Mouse (Mus musculus) bone marrow, adult 2 months (tissue): ENCODE results near the gene Map6. TPM values are rescaled to one million over a fixed set of nuclear protein-coding genes. Genes with fewer than 3 reads are reported as not detected.

Experiments used
- H3K27ac ChIP-seq: fragments of 200-500 bp; 2 replicates; pipeline ENCODE4 v1.5.1; 2012; ENCODE audit warnings: low read depth, mild to moderate bottlenecking, control low read depth, inconsistent platforms, low read length; ENCODE audit not compliant: control insufficient read depth, poor library complexity, insufficient read depth
- H3K4me1 ChIP-seq: fragments of 200-500 bp; 2 replicates; pipeline ENCODE4 v1.6.1; 2011; ENCODE audit warnings: low read length; ENCODE audit not compliant: control insufficient read depth, insufficient read depth
- H3K4me3 ChIP-seq: fragments of 200-500 bp; replicated peaks from 2 replicates; pipeline ENCODE3; 2011; ENCODE audit warnings: mild to moderate bottlenecking, low read depth, low read length, control low read depth; ENCODE audit not compliant: control insufficient read depth
- CTCF ChIP-seq: fragments of 200-500 bp; IDR thresholded peaks from 2 replicates; pipeline ENCODE4 v1.5.1; 2011; ENCODE audit warnings: low read length, control low read depth; ENCODE audit not compliant: control insufficient read depth, insufficient read depth
- POLR2A ChIP-seq: fragments of 200-500 bp; IDR thresholded peaks from 2 replicates; pipeline ENCODE4 v1.6.1; 2011; ENCODE audit warnings: low read depth, mild to moderate bottlenecking, control low read depth, low read length, borderline replicate concordance; ENCODE audit not compliant: control insufficient read depth
- WGBS: fragments of 180-500 bp; shearing (Covaris S2); methylation state at CpG from one replicate; pipeline ENCODE4 v1.1.7; 2018; 5-methylcytosine and 5-hydroxymethylcytosine counted together
- polyA plus RNA-seq: library from polyadenylated mRNA; stranded (reverse); fragments of >200 nt; gene quantifications from 2 replicates; pipeline ENCODE4 v1.2.4, GENCODE M21; 2011; ENCODE audit warnings: low replicate concordance; ENCODE audit not compliant: missing spikeins, insufficient read depth, insufficient read length

Map6 gene
- polyA plus RNA-seq = 1.7 TPM in 1 of 2 replicates, not detected in the other

DNA sequence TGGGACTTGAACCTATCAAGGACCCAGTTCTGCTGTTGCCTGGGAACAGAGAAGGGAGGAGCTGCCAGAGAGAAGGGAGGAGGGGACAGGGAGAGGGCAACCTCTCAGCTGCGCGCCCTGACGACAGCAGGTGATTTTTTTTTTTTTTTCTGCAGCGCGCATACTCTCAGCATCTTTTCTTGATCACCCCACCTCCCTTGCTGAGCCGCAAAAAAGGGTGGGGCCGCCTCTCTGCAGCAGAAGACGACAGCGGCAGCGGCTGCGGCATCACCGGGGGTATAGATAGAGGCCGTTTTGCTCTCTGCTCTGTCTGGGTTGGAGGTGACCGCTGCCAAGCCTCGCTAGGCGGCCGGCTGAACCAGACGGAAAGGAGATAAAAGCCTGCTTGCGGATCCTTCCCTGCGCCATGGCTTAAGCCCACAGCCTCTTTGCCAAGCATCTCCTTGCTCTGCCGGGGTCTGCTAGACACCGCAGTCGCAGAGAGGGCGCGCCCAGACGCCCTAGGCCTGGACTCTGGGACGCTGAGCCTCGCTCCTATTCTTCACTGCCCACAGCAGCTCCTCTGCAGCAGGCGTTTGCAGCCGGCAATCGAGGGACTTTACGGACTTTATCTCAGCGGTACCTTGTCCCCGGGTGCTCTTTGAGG, at the start of gene Map6:
Gene Map6 (plus strand): TSS at position 197 of the 646 bp plus-strand sequence.
- TF ChIP-seq POLR2A (no peak), CTCF (no peak)
- no peaks in the 10 kb centered on the region; the same call in 1 of the 2 replicates for H3K4me1 ChIP-seq
- no peak within 1 kb of the TSS for H3K4me3 ChIP-seq
- WGBS = 3% methylated on average over 34 of the region's 34 CpGs
- H3K27ac ChIP-seq = no peak within 1 kb of the TSS

DNA sequence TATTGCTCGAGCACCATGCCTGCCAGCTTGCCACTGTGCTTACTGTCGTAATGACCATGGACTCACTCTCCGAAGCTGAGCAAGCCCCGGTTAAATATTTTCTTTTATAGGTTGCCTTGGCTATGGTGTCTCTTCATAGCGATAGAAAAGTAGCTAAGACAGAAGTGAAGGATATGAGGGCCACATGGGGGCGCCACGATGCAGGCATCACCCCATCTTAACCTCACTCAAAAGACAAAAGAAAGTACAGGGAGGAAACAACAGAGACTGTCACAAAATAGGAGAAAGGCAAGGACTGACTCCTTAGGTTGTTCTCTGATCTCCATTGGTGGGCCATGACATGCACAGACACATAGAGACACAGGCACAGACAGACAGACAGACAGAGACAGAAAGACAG, 43.0 kb upstream of the Map6 start:
- Histone ChIP-seq H3K4me1 (no peaks in the 10 kb centered on the region; the same call in 1 of the 2 replicates), H3K27ac (no peak overlapping the region), H3K4me3 (no peak overlapping the region)
- peak; percentile 51; the same call in 1 of the 2 replicates for TF ChIP-seq CTCF
- no peak for TF ChIP-seq POLR2A
- WGBS = 59% methylated on average over 7 of the region's 7 CpGs

DNA sequence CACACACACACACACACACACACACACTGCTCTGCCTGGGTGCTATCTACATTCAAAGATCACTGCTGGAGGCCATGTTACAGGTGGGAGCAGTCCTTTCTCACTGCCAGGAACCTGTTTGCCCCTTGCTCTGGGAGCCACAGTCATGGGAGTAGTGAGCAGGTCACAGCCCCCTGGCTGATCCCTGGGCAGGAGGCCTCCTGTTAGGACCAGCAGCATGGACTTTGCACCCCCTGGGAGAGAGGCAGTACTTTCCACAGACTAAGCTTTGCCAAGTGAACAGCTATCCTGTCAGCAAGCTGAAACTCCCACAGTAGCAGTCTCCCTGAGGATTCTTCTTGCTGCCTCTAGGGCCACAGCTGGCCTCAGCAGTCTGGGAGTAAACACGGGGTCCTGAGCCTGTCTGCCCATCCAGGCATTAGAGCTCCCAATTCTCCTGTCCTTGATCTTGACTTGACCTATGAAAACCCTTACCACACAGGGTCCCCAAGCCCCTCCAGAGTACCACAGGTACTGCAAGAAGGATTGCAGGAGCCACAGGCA, 42.5 kb upstream of the Map6 start:
- WGBS = 59% methylated on average over 1 of the region's 1 CpGs
- Histone ChIP-seq H3K4me1 (no peaks in the 10 kb centered on the region; the same call in 1 of the 2 replicates), H3K27ac (no peak overlapping the region), H3K4me3 (no peak overlapping the region)
- TF ChIP-seq POLR2A (no peak), CTCF (no peak)

DNA sequence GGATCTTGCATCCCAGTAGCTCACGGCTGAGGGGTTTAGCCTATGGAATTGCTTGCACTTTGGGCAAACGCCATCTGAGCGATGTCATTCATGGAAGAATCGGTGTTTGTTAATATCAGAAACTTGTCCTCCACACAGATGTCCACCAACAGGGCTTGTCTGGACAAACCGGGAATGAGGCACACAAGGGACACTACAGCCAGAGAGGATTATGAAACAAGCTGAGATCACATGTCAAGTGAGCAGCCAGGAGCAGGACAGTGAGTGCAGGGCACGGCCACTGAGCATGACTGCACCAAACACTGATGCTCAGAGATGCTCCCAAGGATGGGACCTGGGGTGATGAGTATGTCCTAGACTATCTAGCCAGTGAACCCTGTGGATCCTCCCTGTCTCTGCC, 41.8 kb upstream of the Map6 start:
- TF ChIP-seq CTCF = no peak
- TF ChIP-seq POLR2A = no peak
- no peak overlapping the region for H3K27ac ChIP-seq
- 74% methylated on average over 6 of the region's 6 CpGs for WGBS
- no peak overlapping the region for H3K4me3 ChIP-seq
- H3K4me1 ChIP-seq = no peaks in the 10 kb centered on the region; the same call in 1 of the 2 replicates

DNA sequence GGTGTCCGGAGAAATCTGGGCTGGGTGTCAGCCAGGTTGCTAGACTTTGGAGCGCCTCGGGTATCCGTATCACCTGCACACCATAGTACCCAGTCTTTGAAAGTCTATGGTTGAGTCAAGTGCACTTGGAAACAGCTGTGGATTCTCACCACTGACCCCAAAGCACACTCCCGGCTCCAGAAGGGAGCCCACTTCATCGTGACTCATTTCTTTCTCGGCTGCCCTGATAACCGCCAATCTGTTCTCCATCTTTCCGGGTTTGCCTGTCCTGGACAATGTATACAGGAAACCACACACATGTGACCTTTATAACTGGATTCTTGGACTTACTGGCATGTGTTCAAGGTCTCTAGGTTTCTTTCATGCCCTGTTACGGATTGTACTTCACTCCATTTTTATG, 40.6 kb upstream of the Map6 start:
- Histone ChIP-seq H3K4me3 (no peak overlapping the region), H3K27ac (no peak overlapping the region), H3K4me1 (no peaks in the 10 kb centered on the region; the same call in 1 of the 2 replicates)
- TF ChIP-seq POLR2A (no peak), CTCF (no peak)
- 83% methylated on average over 10 of the region's 10 CpGs for WGBS

DNA sequence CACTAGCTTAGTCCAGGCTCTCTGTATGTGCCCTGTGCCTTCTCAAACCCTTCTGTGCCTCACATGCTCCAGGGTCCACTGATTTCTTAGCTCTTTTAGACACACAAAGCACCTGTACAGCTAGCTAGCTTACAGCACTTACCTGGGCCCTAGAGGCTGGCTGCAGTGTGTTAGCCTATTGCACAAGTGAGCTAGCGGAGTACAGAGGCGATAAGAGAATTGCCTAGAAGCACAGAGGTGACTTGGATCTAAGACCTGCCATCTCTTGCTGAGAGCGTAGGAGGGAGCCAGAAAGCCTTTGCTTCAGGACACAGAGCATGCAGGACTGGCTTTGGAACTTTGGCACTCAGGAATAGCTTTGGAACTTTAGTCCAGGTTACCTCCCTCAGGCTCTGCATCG, 40.0 kb upstream of the Map6 start:
- no peak for TF ChIP-seq CTCF
- no peak for TF ChIP-seq POLR2A
- H3K27ac ChIP-seq = no peak overlapping the region
- no peaks in the 10 kb centered on the region; the same call in 1 of the 2 replicates for H3K4me1 ChIP-seq
- WGBS = 93% methylated on average over 4 of the region's 4 CpGs
- no peak overlapping the region for H3K4me3 ChIP-seq

DNA sequence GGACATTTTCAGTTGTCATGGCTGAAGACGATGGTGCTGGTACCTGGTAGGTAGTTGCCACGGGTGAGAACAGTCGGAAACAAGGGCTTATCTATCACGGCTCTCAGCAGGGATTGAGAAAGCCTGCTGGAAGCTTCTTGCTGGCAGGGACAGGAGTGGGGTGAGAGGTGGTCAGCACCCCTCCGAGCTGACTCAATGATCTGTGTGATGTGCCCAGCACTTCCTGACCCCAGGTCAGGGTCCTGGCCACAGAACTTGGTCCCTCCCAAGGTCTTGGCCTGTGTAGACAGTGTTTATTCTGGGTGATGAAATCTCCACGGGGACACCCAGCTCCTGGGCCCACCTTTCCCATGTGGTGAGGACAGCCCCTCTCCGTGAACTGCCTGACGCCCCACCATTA, 38.4 kb upstream of the Map6 start:
- TF ChIP-seq CTCF (no peak), POLR2A (no peak)
- 83% methylated on average over 8 of the region's 8 CpGs for WGBS
- no peak overlapping the region for H3K4me3 ChIP-seq
- H3K4me1 ChIP-seq = no peaks in the 10 kb centered on the region; the same call in 1 of the 2 replicates
- no peak overlapping the region for H3K27ac ChIP-seq

DNA sequence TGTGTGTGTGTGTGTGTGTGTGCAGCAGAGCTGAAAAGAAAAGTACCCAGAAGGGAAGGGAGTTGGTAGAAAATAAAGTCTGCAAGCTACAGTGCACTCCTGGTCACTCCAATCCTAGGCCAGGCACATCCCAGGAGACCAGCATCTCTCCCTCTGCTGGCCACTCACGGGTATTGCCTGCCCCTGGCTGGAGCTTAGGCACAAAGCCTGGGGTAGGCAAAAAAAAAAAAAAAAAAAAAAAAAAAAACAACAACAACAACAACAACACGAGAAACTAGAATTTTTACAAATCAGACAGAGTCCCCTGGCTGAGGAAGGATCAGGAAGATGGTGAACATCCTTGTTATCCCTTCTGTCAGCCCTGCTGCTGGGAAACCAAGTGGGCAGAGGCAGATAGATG, 37.8 kb upstream of the Map6 start:
- TF ChIP-seq POLR2A (no peak), CTCF (peak; percentile 66)
- Histone ChIP-seq H3K4me3 (no peak overlapping the region), H3K27ac (no peak overlapping the region), H3K4me1 (no peaks in the 10 kb centered on the region; the same call in 1 of the 2 replicates)
- WGBS = 15% methylated on average over 2 of the region's 2 CpGs
